ENCODE assay signal across 8 mouse cellular contexts in genomic region chr4:34614630-34615094, GRCm38 (mm10). TPM values are rescaled to one million over a fixed set of nuclear protein-coding genes. Genes with fewer than 3 reads are reported as not detected.
DNase-seq lines count a peak whose midpoint lies in the region; ATAC-seq lines count a peak whose summit lies in the region.

Gene Orc3 (minus strand): TSS chr4:34614944.
Gene Rars2 (plus strand): TSS chr4:34614957.

- H3K4me1 ChIP-seq in megakaryocyte, embryonic 14.5 days, result peaks cover 34% of the 10 kb centered on the region

- peak; percentile 98 for ATAC-seq in common myeloid progenitor, adult 5-6 weeks (replicated peaks; ENCODE audit: low read depth, poor library complexity, severe bottlenecking)

- H3K27me3 ChIP-seq in megakaryocyte, embryonic 14.5 days (replicated peaks), result no peaks in the 10 kb centered on the region

- no peaks in the 10 kb centered on the region for H3K9me3 ChIP-seq in megakaryocyte, embryonic 14.5 days

- DNase-seq in ZHBTc4 (ENCODE audit: low read depth, low spot score), result peak; percentile 96
- DNase-seq in gastrocnemius, adult 8-10 months (ENCODE audit: low spot score in 2 of 2), result peak; percentile 81 to 86
- DNase-seq in hindlimb bud, embryonic 11.5 days (ENCODE audit: extremely low spot score, low read depth, low spot score), result peak; percentile 57
- DNase-seq in left cerebral cortex, adult 8-10 months (ENCODE audit: low spot score in 2 of 2), result peak; percentile 82 to 89
- peak; percentile 94 to 95 for DNase-seq in right cerebral cortex, postnatal 10 days (ENCODE audit: low spot score in 2 of 2)
- peak; percentile 89 for DNase-seq in urinary bladder, postnatal 25 days (ENCODE audit: low spot score)

- H3K4me3 ChIP-seq in megakaryocyte, embryonic 14.5 days (replicated peaks), result peak within 1 kb of the TSS; percentile 99

- peaks cover 40% of the 10 kb centered on the region for H3K36me3 ChIP-seq in megakaryocyte, embryonic 14.5 days (replicated peaks; ENCODE audit: low read length)

RNA-seq across cellular contexts. Expression of gene Orc3, which starts in this region (rescaled TPM):
- 87.5 and 96.9 TPM in 2 replicates for total RNA-seq in common myeloid progenitor, adult 5-6 weeks (2017)
- total RNA-seq in gastrocnemius, adult 8-10 months (2022), result 10 to 100 TPM; 38.1 to 45.3 (median 38.7) TPM
- total RNA-seq in left cerebral cortex, adult 8-10 months (2022), result 10 to 100 TPM; 50.4 to 54.8 (median 53.0) TPM
- polyA plus RNA-seq in megakaryocyte, embryonic 14.5 days (2012; ENCODE audit: insufficient read depth, low replicate concordance), result 1.9 TPM in 1 of 2 replicates, not detected in the other

RNA-seq across cellular contexts. Expression of gene Rars2, which starts in this region (rescaled TPM):
- 36.6 and 46.2 TPM in 2 replicates for total RNA-seq in common myeloid progenitor, adult 5-6 weeks (2017)
- 10 to 100 TPM; 15.2 to 19.2 (median 18.0) TPM for total RNA-seq in gastrocnemius, adult 8-10 months (2022)
- total RNA-seq in left cerebral cortex, adult 8-10 months (2022), result 10 to 100 TPM; 31.8 to 37.2 (median 35.3) TPM
- 2.0 and 17.6 TPM in 2 replicates for polyA plus RNA-seq in megakaryocyte, embryonic 14.5 days (2012; ENCODE audit: insufficient read depth, low replicate concordance)

Comparison
In these comparisons a context has a peak if more than half of its experiments do, and no peak if none do; other contexts are left out.
1. Peak in every context shown above with its lines: DNase-seq, ATAC-seq and H3K4me3 ChIP-seq.